Mouse (Mus musculus) G1E (cell line): ENCODE results near the gene Map2k4.

ENCODE experiments used
- CTCF ChIP-seq: IDR thresholded peaks from 2 replicates; pipeline ENCODE4 v1.5.1; 2012; ENCODE audit warnings: low read depth, low read length, inconsistent platforms, mixed read lengths
- TAL1 ChIP-seq: conservative IDR thresholded peaks from 2 replicates; pipeline ENCODE4 v1.6.1; 2012; ENCODE audit warnings: low read depth, low read length, inconsistent platforms, mixed read lengths

GRCm38 (mm10) chr11:65649956-65650715, 138.0 kb downstream of the Map2k4 start:
- TF ChIP-seq CTCF (no peak), TAL1 (no peak)
